In genomic region chr7:126523316-126523715, GRCm38 (mm10) we compare ENCODE assay signal across 28 mouse cellular contexts.
"Had no signal": no experiment of that assay in that cellular context is flagged by ENCODE, and none has a peak within 500 bp of the region (broad histone marks: within the 10 kb centered on the region; RNA-seq: fewer than 3 reads in every experiment).

No protein-coding gene starts in this region.

- H3K36me3 ChIP-seq: limb, embryonic 10.5 days; limb, embryonic 12.5 days; limb, embryonic 13.5 days; limb, embryonic 15.5 days; liver, embryonic 12.5 days; liver, embryonic 13.5 days; liver, embryonic 15.5 days; lung, embryonic 15.5 days; midbrain, embryonic 10.5 days; midbrain, embryonic 12.5 days; midbrain, embryonic 13.5 days; midbrain, embryonic 15.5 days; neural tube, embryonic 12.5 days had no signal

- H3K4me3 ChIP-seq: left cerebral cortex, adult 2 months; limb, embryonic 10.5 days; limb, embryonic 12.5 days; limb, embryonic 13.5 days; limb, embryonic 15.5 days; liver, embryonic 12.5 days; liver, embryonic 13.5 days; liver, embryonic 15.5 days; lung, embryonic 15.5 days; megakaryocyte, embryonic 14.5 days; midbrain, embryonic 10.5 days; midbrain, embryonic 12.5 days; midbrain, embryonic 13.5 days; midbrain, embryonic 15.5 days; myocyte; neural tube, embryonic 12.5 days had no signal

- H3K4me2 ChIP-seq: limb, embryonic 12.5 days; limb, embryonic 13.5 days; limb, embryonic 15.5 days; liver, embryonic 11.5 days; liver, embryonic 12.5 days; liver, embryonic 13.5 days; liver, embryonic 15.5 days; lung, embryonic 14.5 days; lung, embryonic 15.5 days; midbrain, embryonic 11.5 days; midbrain, embryonic 12.5 days; midbrain, embryonic 13.5 days; midbrain, embryonic 15.5 days; neural tube, embryonic 12.5 days had no signal

- ATAC-seq: liver, embryonic 12.5 days; liver, postnatal 0 days; midbrain, embryonic 13.5 days; midbrain, embryonic 15.5 days; midbrain, embryonic 16.5 days had no signal

- H3K27ac ChIP-seq: left cerebral cortex, adult 2 months; limb, embryonic 10.5 days; limb, embryonic 12.5 days; limb, embryonic 13.5 days; limb, embryonic 15.5 days; liver, embryonic 12.5 days; liver, embryonic 13.5 days; liver, embryonic 14.5 days; liver, embryonic 15.5 days; lung, embryonic 15.5 days; macrophage; midbrain, embryonic 10.5 days; midbrain, embryonic 12.5 days; midbrain, embryonic 13.5 days; midbrain, embryonic 15.5 days; neural tube, embryonic 12.5 days had no signal

- H3K27me3 ChIP-seq: limb, embryonic 12.5 days; limb, embryonic 15.5 days; liver, embryonic 15.5 days; lung, embryonic 15.5 days; midbrain, embryonic 15.5 days; neural tube, embryonic 12.5 days had no signal

- H3K4me1 ChIP-seq: limb, embryonic 10.5 days; limb, embryonic 12.5 days; limb, embryonic 13.5 days; liver, embryonic 12.5 days; liver, embryonic 13.5 days; liver, embryonic 15.5 days; midbrain, embryonic 15.5 days; neural tube, embryonic 12.5 days had no signal

- DNase-seq: layer of hippocampus, postnatal 36 days; left cerebral cortex, postnatal 4 days; liver; liver, embryonic 13.5 days; liver, postnatal 0 days; lung, adult 2 months; lung, embryonic 14.5 days; midbrain, embryonic 14.5 days had no signal

- H3K9ac ChIP-seq: limb, embryonic 12.5 days; limb, embryonic 13.5 days; limb, embryonic 15.5 days; liver, embryonic 12.5 days; liver, embryonic 13.5 days; liver, embryonic 14.5 days; liver, embryonic 15.5 days; liver, postnatal 0 days; lung, embryonic 14.5 days; lung, embryonic 15.5 days; midbrain, embryonic 12.5 days; midbrain, embryonic 13.5 days; midbrain, embryonic 15.5 days; neural tube, embryonic 12.5 days had no signal

- H3K9me3 ChIP-seq: limb, embryonic 10.5 days; limb, embryonic 12.5 days; limb, embryonic 13.5 days; limb, embryonic 15.5 days; liver, embryonic 12.5 days; liver, embryonic 13.5 days; liver, embryonic 15.5 days; lung, embryonic 15.5 days; megakaryocyte, embryonic 14.5 days; midbrain, embryonic 10.5 days; midbrain, embryonic 12.5 days; midbrain, embryonic 13.5 days; midbrain, embryonic 15.5 days; neural tube, embryonic 12.5 days had no signal
